In genomic region chr17:24250988-24251319, GRCm38 (mm10) we compare ENCODE assay signal across 8 mouse cellular contexts. TPM values are rescaled to one million over a fixed set of nuclear protein-coding genes. Genes with fewer than 3 reads are reported as not detected.
DNase-seq lines count a peak whose midpoint lies in the region; ATAC-seq and TF ChIP-seq lines count a peak whose summit lies in the region.

No protein-coding gene starts in this region.

- TF ChIP-seq CTCF in Patski (IDR thresholded peaks at IDR 0.05): no peak

- H3K4me1 ChIP-seq in heart, embryonic 16.5 days (ENCODE audit: control insufficient read depth, insufficient read depth, low read length): peaks cover 11% of the 10 kb centered on the region
- H3K4me1 ChIP-seq in hindbrain, embryonic 10.5 days (replicated peaks): peaks cover 17% of the 10 kb centered on the region

- POLR2A ChIA-PET in Patski (lab: Charles Lee): interaction anchor here (0.6 kb wide), 1 partner anchor 40 kb away, joined by 3 read pairs; no protein-coding TSS in a partner anchor

- peak overlapping the region; percentile 73 for H3K27ac ChIP-seq in heart, embryonic 16.5 days (ENCODE audit: low read length)
- H3K27ac ChIP-seq in hindbrain, embryonic 10.5 days: peak overlapping the region; percentile 97

- H3K4me2 ChIP-seq in heart, embryonic 16.5 days (ENCODE audit: low read depth, low read length): peak overlapping the region; percentile 81

- WGBS in heart, embryonic 16.5 days: under 1% methylated on average over 32 of the region's 32 CpGs
- WGBS in hindbrain, embryonic 10.5 days: 0% methylated on average over 32 of the region's 32 CpGs

- in situ Hi-C loops in Patski (cut with MboI; ENCODE audit: low pct_unique_long_range_greater_than_20kb): no loop called here

- ATAC-seq in heart, embryonic 16.5 days (replicated peaks; ENCODE audit: extremely low read depth, insufficient read depth, low FRiP score): no peak
- ATAC-seq in Patski: peak; percentile 17

- H3K27me3 ChIP-seq in heart, embryonic 16.5 days (ENCODE audit: control insufficient read depth, insufficient read depth, low read length): no peaks in the 10 kb centered on the region
- no peaks in the 10 kb centered on the region for H3K27me3 ChIP-seq in Patski
- no peaks in the 10 kb centered on the region for H3K27me3 ChIP-seq in hindbrain, embryonic 10.5 days (ENCODE audit: insufficient read depth, poor library complexity, severe bottlenecking)

- intact Hi-C loops in left cerebral cortex, postnatal 4 days (cut with DNase I): no loop called here

- H3K36me3 ChIP-seq in heart, embryonic 16.5 days (ENCODE audit: control insufficient read depth, insufficient read depth): peaks cover 28% of the 10 kb centered on the region
- H3K36me3 ChIP-seq in hindbrain, embryonic 10.5 days: peaks cover 38% of the 10 kb centered on the region

- CTCF ChIA-PET in Patski (lab: Charles Lee): interaction anchor here (1.2 to 1.5 kb wide), 2 partner anchors 17 to 24 kb away, joined by 3 read pairs; no protein-coding TSS in a partner anchor

- peak overlapping the region; percentile 91 for H3K4me3 ChIP-seq in heart, embryonic 16.5 days (ENCODE audit: low read length)
- peak overlapping the region; percentile 84 for H3K4me3 ChIP-seq in hindbrain, embryonic 10.5 days

- no peak for DNase-seq in heart, adult 11 months
- DNase-seq in Patski (ENCODE audit: low read depth, low spot score): no peak
- DNase-seq in hindbrain, embryonic 10.5 days (ENCODE audit: low spot score): no peak
- DNase-seq in mesoderm, embryonic 11.5 days (ENCODE audit: low read depth, low spot score): peak; percentile 5
- DNase-seq in embryo, embryonic 10 days (ENCODE audit: low spot score): no peak
- no peak for DNase-seq in left cerebral cortex, postnatal 4 days
- DNase-seq in kidney, adult 11 months: no peak

- no peaks in the 10 kb centered on the region for H3K9me3 ChIP-seq in heart, embryonic 16.5 days (replicated peaks; ENCODE audit: control insufficient read depth, low read length)
- H3K9me3 ChIP-seq in hindbrain, embryonic 10.5 days: 0 out of 2 replicates have a peak, but pooled peaks cover 4% of the 10 kb centered on the region

- peak overlapping the region; percentile 92 for H3K9ac ChIP-seq in heart, embryonic 16.5 days (ENCODE audit: low read length)

RNA-seq across cellular contexts. Expression of gene Ccnf, which starts 0.3 kb away (rescaled TPM):
- 37.0 and 43.2 TPM in 2 replicates for polyA plus RNA-seq in heart, embryonic 16.5 days (2015; fragmentation: Nextera tagmentation; extraction: Ambion mirVana)
- 12.9 TPM for polyA plus RNA-seq in Patski (2021)
- 97.9 and 115 TPM in 2 replicates for polyA plus RNA-seq in hindbrain, embryonic 10.5 days (2016; fragmentation: Nextera tagmentation; extraction: Ambion mirVana)
- total RNA-seq in left cerebral cortex, postnatal 4 days (2021): 1 to 10 TPM; 9.1 to 9.8 TPM

RNA-seq across cellular contexts. Expression of gene Tedc2, which starts 30.3 kb away (rescaled TPM):
- 4.2 and 5.7 TPM in 2 replicates for polyA plus RNA-seq in heart, embryonic 16.5 days (2015; fragmentation: Nextera tagmentation; extraction: Ambion mirVana)
- 8.6 TPM for polyA plus RNA-seq in Patski (2021)
- polyA plus RNA-seq in hindbrain, embryonic 10.5 days (2016; fragmentation: Nextera tagmentation; extraction: Ambion mirVana): 19.3 and 22.4 TPM in 2 replicates
- 10 to 100 TPM; 12.6 to 13.7 TPM for total RNA-seq in left cerebral cortex, postnatal 4 days (2021)

RNA-seq across cellular contexts. Expression of gene Ntn3, which starts 41.6 kb away (rescaled TPM):
- 1.3 and 1.6 TPM in 2 replicates for polyA plus RNA-seq in heart, embryonic 16.5 days (2015; fragmentation: Nextera tagmentation; extraction: Ambion mirVana)
- 0.08 TPM for polyA plus RNA-seq in Patski (2021)
- polyA plus RNA-seq in hindbrain, embryonic 10.5 days (2016; fragmentation: Nextera tagmentation; extraction: Ambion mirVana): 4.8 and 7.3 TPM in 2 replicates
- total RNA-seq in left cerebral cortex, postnatal 4 days (2021): 10 to 100 TPM; 15.8 to 16.4 TPM

RNA-seq across cellular contexts. Expression of gene Tbc1d24, which starts 45.6 kb away (rescaled TPM):
- 3.7 and 4.3 TPM in 2 replicates for polyA plus RNA-seq in heart, embryonic 16.5 days (2015; fragmentation: Nextera tagmentation; extraction: Ambion mirVana)
- 9.2 TPM for polyA plus RNA-seq in Patski (2021)
- 6.0 and 6.4 TPM in 2 replicates for polyA plus RNA-seq in hindbrain, embryonic 10.5 days (2016; fragmentation: Nextera tagmentation; extraction: Ambion mirVana)
- total RNA-seq in left cerebral cortex, postnatal 4 days (2021): 10 to 100 TPM; 82.8 to 91.5 TPM
